Mouse (Mus musculus) liver, embryonic 14.5 days (tissue): ENCODE measurements at regions not wholly inside any gene's neighbourhood (a gene's known extent, or its start where the extent isn't known, plus 50 kb on each side); places are given as distances from the start of the nearest gene placed in this dataset.

Source experiments
- ATAC-seq: fragments of 200-750 bp; cut with Nextera tagmentation; 2 replicates; pipeline ENCODE4 v1.8.0; 2017; ENCODE audit warnings: moderate number of reproducible peaks, mild to moderate bottlenecking, moderate library complexity; ENCODE audit not compliant: insufficient read depth
- DNase-seq, 3 experiments: peaks; one replicate each; pipeline ENCODE4 v3.0.0-alpha.2; 2012 to 2013; ENCODE audit warnings: low read depth in 3 of 3, low spot score in 3 of 3
- H3K27ac ChIP-seq: fragments of 300-500 bp; sonication (generic); 2 replicates; pipeline ENCODE4 v1.5.1; 2014; ENCODE audit warnings: moderate library complexity, mild to moderate bottlenecking, control low read depth, inconsistent platforms
- H3K27me3 ChIP-seq: fragments of 300-500 bp; sonication (generic); 2 replicates; pipeline ENCODE4 v1.6.1; 2014; ENCODE audit warnings: mild to moderate bottlenecking, low read length, moderate library complexity; ENCODE audit not compliant: control insufficient read depth, insufficient read depth
- H3K36me3 ChIP-seq: fragments of 300-500 bp; sonication (generic); replicated peaks from 2 replicates; pipeline ENCODE4 v1.6.1; 2014; ENCODE audit warnings: low read depth; ENCODE audit not compliant: control insufficient read depth, insufficient read depth
- H3K4me1 ChIP-seq, 2 experiments: fragments of 200-500 bp in 1 of 2; fragments of 300-500 bp in 1 of 2; sonication (generic) in 1 of 2; replicated peaks; 2 replicates each; pipeline ENCODE4 v1.6.1; 2012 to 2014; ENCODE audit warnings: antibody characterized with exemption in 1 of 2, inconsistent platforms in 1 of 2, low read length in 1 of 2; ENCODE audit not compliant: control insufficient read depth in 2 of 2, insufficient read depth in 2 of 2
- H3K4me2 ChIP-seq: fragments of 300-500 bp; sonication (generic); 2 replicates; pipeline ENCODE4 v1.6.1; 2014; ENCODE audit warnings: low read depth, mild to moderate bottlenecking, control low read depth, moderate library complexity
- H3K4me3 ChIP-seq, 2 experiments: fragments of 200-500 bp in 1 of 2; fragments of 300-500 bp in 1 of 2; sonication (generic) in 1 of 2; 2 replicates each; pipeline ENCODE4 v1.5.1; 2012 to 2014; ENCODE audit warnings: low read depth in 2 of 2, low read length in 2 of 2, mild to moderate bottlenecking in 2 of 2, control low read depth in 1 of 2, inconsistent platforms in 1 of 2, moderate library complexity in 1 of 2; ENCODE audit not compliant: insufficient read depth in 1 of 2
- H3K9ac ChIP-seq: fragments of 300-500 bp; sonication (generic); replicated peaks from 2 replicates; pipeline ENCODE4 v1.6.1; 2014; ENCODE audit warnings: mild to moderate bottlenecking, control low read depth, moderate library complexity
- H3K9me3 ChIP-seq: fragments of 300-500 bp; sonication (generic); 2 replicates; pipeline ENCODE4 v1.6.1; 2016; ENCODE audit warnings: low read length, mixed read lengths; ENCODE audit not compliant: control insufficient read depth
- CTCF ChIP-seq: IDR thresholded peaks from 2 replicates; pipeline ENCODE4 v1.5.1; 2016; ENCODE audit warnings: antibody characterized with exemption, low read depth, control low read depth
- EP300 ChIP-seq: IDR thresholded peaks from 2 replicates; pipeline ENCODE4 v1.6.1; 2016; ENCODE audit warnings: antibody characterized with exemption, low read depth
- WGBS: fragments of 180-500 bp; shearing (Covaris S2); extraction: QIAGEN DNeasy Blood & Tissue Kit; methylation state at CpG from one replicate; pipeline ENCODE4 v1.1.7; 2014; ENCODE audit not compliant: insufficient replicate concordance; 5-methylcytosine and 5-hydroxymethylcytosine counted together

DNA sequence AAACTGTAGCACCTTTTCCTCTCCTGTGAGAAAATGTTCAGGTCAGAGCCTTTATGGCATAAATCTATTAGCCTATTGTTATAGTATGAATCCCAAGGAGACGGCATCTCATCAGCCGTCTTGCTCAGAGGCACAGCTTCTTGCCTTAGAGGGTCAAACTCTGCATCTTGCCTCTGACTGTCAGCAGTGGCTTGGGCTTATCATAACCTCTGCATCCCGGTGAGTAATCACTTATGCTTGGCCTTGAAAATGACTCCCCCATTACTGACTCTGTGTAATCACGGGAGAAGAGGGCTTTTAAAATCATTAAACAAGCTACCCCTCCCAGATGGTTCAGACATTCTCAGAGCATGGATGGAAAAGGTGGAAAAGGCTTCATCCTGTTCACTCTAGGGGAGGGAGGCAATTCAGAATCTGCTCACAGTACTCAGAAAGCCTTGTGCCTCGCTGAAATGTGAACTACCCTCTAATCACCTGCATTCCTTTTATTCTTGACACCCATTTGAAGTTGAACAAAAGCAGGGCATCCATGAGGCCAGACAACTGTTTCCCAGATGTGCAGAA is 1036.9 kb upstream of the Tenm4 start:
- no peak overlapping the region for H3K9ac ChIP-seq
- TF ChIP-seq CTCF (no peak), EP300 (no peak)
- no peaks in the 10 kb centered on the region for H3K27me3 ChIP-seq
- H3K36me3 ChIP-seq, result no peaks in the 10 kb centered on the region
- no peak for DNase-seq
- WGBS, result 58% methylated on average over 5 of the region's 5 CpGs
- ATAC-seq, result no peak
- H3K27ac ChIP-seq, result no peak overlapping the region
- H3K9me3 ChIP-seq, result no peaks in the 10 kb centered on the region
- no peak overlapping the region for H3K4me2 ChIP-seq
- no peaks in the 10 kb centered on the region for H3K4me1 ChIP-seq
- no peak overlapping the region for H3K4me3 ChIP-seq

DNA sequence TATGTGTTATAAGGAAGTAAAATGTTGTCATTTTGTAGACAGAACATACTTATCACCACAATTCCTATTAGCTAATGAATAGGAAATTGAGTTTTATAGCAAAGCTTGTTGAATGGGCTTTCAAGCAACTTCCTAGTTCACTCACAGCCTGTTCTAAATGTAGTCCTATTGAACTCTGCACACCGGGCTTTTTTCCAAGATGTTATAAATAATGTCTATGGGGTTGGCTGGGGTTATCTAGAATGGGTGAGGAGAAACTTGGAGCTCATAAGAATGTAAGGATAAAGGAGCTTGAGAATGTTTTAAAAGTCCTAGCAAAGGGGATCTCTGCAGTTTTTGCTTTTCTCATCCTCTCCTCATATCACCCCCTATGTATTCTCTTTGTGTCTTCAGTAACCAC is 1029.3 kb upstream of the Tenm4 start:
- no peaks in the 10 kb centered on the region for H3K36me3 ChIP-seq
- H3K27ac ChIP-seq, result no peak overlapping the region
- DNase-seq (no peak), ATAC-seq (no peak)
- H3K9ac ChIP-seq, result no peak overlapping the region
- H3K9me3 ChIP-seq, result no peaks in the 10 kb centered on the region
- no peak overlapping the region for H3K4me2 ChIP-seq
- no peak overlapping the region for H3K4me3 ChIP-seq
- H3K4me1 ChIP-seq, result no peaks in the 10 kb centered on the region
- WGBS, result 66% methylated on average over 1 of the region's 1 CpGs
- no peaks in the 10 kb centered on the region for H3K27me3 ChIP-seq
- TF ChIP-seq EP300 (no peak), CTCF (no peak)

- Histone ChIP-seq H3K4me1 (no peaks in the 10 kb centered on the region), H3K27me3 (no peaks in the 10 kb centered on the region), H3K36me3 (no peaks in the 10 kb centered on the region), H3K4me3 (no peak overlapping the region), H3K27ac (no peak overlapping the region), H3K9me3 (no peaks in the 10 kb centered on the region), H3K9ac (no peak overlapping the region), H3K4me2 (no peak overlapping the region)
- 58% methylated on average over 2 of the region's 2 CpGs for WGBS
- ATAC-seq, result no peak
- TF ChIP-seq CTCF (no peak), EP300 (no peak)
- DNase-seq, result no peak
Observed at GRCm38 (mm10) chr7:95143037-95143436, 1028.0 kb upstream of the Tenm4 start.
